Mouse (Mus musculus) olfactory bulb, adult 2 months (tissue): ENCODE measurements around the gene Tnfsf15.

Experiments
- CTCF ChIP-seq: fragments of 200-500 bp; IDR thresholded peaks from 2 replicates; pipeline ENCODE4 v1.5.1; 2012; ENCODE audit warnings: low read depth, mild to moderate bottlenecking, low read length, moderate library complexity; ENCODE audit not compliant: insufficient read depth
- POLR2A ChIP-seq: fragments of 200-500 bp; IDR thresholded peaks from 2 replicates; pipeline ENCODE4 v1.6.1; 2012; ENCODE audit warnings: mild to moderate bottlenecking, low read depth, low read length, moderate library complexity; ENCODE audit not compliant: insufficient read depth

- TF ChIP-seq CTCF (no peak), POLR2A (no peak)
Observed at GRCm38 (mm10) chr4:63783826-63784225, 38.9 kb upstream of the Tnfsf15 start.
